Mouse (Mus musculus) neural tube, embryonic 13.5 days (tissue): Measurements from ENCODE around the gene Rpl23. TPM values are rescaled to one million over a fixed set of nuclear protein-coding genes. Genes with fewer than 3 reads are reported as not detected.
A peak's percentile ranks its signal among the peaks of the same experiment; 100 is the strongest.
"Not testable (repeated sequence)": the region's sequence is repeated elsewhere in the genome, so short reads cannot be mapped to it uniquely, and the experiment has no call there.

Source experiments
- ATAC-seq: fragments of 200-750 bp; cut with Nextera tagmentation; 2 replicates; pipeline ENCODE4 v1.8.0; 2017; ENCODE audit warnings: low read depth, mild to moderate bottlenecking, moderate TSS enrichment, moderate library complexity
- H3K27ac ChIP-seq: fragments of 300-500 bp; sonication (generic); replicated peaks from 2 replicates; pipeline ENCODE4 v1.5.1; 2015; ENCODE audit warnings: moderate library complexity, mild to moderate bottlenecking, inconsistent platforms
- H3K27me3 ChIP-seq: fragments of 300-500 bp; sonication (generic); 2 replicates; pipeline ENCODE4 v1.6.1; 2015; ENCODE audit warnings: mild to moderate bottlenecking, inconsistent platforms
- H3K36me3 ChIP-seq: fragments of 300-500 bp; sonication (generic); 2 replicates; pipeline ENCODE4 v1.6.1; 2015; ENCODE audit warnings: mild to moderate bottlenecking, inconsistent platforms
- H3K4me1 ChIP-seq: fragments of 300-500 bp; sonication (generic); replicated peaks from 2 replicates; pipeline ENCODE4 v1.6.1; 2015; ENCODE audit warnings: inconsistent platforms
- H3K4me2 ChIP-seq: fragments of 300-500 bp; sonication (generic); 2 replicates; pipeline ENCODE4 v1.6.1; 2015; ENCODE audit warnings: inconsistent platforms, mild to moderate bottlenecking, moderate library complexity
- H3K4me3 ChIP-seq: fragments of 300-500 bp; sonication (generic); 2 replicates; pipeline ENCODE4 v1.5.1; 2015; ENCODE audit warnings: mild to moderate bottlenecking, inconsistent platforms
- H3K9ac ChIP-seq: fragments of 300-500 bp; sonication (generic); 2 replicates; pipeline ENCODE4 v1.6.1; 2015; ENCODE audit warnings: moderate library complexity, mild to moderate bottlenecking, inconsistent platforms
- H3K9me3 ChIP-seq: fragments of 300-500 bp; sonication (generic); 2 replicates; pipeline ENCODE4 v1.6.1; 2016; ENCODE audit warnings: inconsistent platforms
- WGBS: fragments of 180-500 bp; shearing (Covaris S2); methylation state at CpG from one replicate; pipeline ENCODE4 v1.1.7; 2015; 5-methylcytosine and 5-hydroxymethylcytosine counted together
- polyA plus RNA-seq: library from polyadenylated mRNA; unstranded; fragments of >200 nt; fragmentation: Nextera tagmentation; extraction: Ambion mirVana; gene quantifications from 2 replicates; pipeline ENCODE4 v1.2.1, GENCODE M21; 2015

Rpl23 gene
- polyA plus RNA-seq, 1 experiment from 2014 or later = 415 TPM

DNA sequence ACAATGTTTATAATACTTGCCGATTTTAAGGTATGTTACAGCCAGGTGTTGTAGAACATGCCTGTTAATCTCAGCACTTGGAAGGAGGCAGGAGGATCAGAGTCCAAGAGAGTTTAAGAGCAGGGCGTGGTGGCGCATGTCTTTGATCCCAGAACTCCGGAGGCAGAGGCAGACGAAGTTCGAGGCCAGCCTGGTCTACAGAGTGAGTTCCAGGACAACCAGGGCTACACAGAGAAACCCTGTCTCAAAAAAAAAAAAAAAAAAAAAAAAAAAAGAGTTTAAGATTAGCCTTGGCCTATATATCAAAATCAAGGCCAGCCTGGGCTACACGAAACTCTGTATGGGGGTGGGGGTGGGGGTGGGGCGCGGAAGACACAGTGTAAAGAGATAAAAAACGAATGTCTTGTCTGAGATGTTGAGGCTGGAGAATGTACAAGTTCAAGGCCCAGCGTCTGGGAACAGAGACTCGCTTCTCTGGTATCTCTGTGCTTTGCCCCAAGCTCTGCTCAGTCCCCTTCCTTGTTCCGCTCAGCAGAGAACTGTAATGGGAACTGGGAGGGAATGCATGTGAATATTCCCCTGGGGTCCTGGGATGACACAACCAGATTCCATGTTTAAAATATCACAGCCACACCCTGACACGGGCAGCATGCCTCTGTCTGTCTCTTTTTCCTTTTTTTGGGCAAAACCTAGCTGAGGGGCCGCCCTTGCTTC, 15.3 kb upstream of the Rpl23 start:
- Histone ChIP-seq H3K27ac (no peak overlapping the region), H3K4me3 (0 out of 2 replicates have a peak overlapping the region, but pooled peaks have one; percentile 91)
- no peak for ATAC-seq

DNA sequence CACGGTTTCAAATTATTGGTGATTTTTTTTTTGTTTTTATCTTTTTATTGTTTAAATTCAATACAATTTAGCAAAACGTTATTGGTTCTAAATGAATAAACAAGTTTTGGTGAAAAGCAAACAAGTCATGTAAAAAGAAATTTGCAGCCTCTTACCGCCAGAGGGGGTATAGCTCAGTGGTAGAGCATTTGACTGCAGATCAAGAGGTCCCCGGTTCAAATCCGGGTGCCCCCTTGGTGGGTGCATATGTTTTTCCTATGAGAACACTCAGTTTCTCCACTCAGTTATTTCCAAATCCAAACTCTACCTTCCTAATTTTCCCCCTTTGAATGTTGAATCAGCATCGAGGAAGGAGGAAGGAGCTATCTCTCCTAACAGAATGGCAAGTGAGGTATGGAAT, 14.7 kb upstream of the Rpl23 start:
- Histone ChIP-seq H3K27ac (no peak overlapping the region), H3K9me3 (no peaks in the 10 kb centered on the region), H3K4me1 (peaks cover 14% of the 10 kb centered on the region), H3K9ac (no peak overlapping the region), H3K27me3 (no peaks in the 10 kb centered on the region), H3K36me3 (no peaks in the 10 kb centered on the region), H3K4me2 (no peak overlapping the region), H3K4me3 (no peak overlapping the region)
- ATAC-seq = no peak
- 6% methylated on average over 6 of the region's 6 CpGs for WGBS

More for the DNA sequence above, 15.3 kb upstream of the Rpl23 start:
- Histone ChIP-seq H3K9me3 (no peaks in the 10 kb centered on the region), H3K9ac (no peak overlapping the region), H3K4me2 (peak overlapping the region; percentile 63; the same call in 1 of the 2 replicates), H3K36me3 (no peaks in the 10 kb centered on the region), H3K4me1 (peaks cover 20% of the 10 kb centered on the region), H3K27me3 (no peaks in the 10 kb centered on the region)
- 57% methylated on average over 15 of the region's 15 CpGs for WGBS

DNA sequence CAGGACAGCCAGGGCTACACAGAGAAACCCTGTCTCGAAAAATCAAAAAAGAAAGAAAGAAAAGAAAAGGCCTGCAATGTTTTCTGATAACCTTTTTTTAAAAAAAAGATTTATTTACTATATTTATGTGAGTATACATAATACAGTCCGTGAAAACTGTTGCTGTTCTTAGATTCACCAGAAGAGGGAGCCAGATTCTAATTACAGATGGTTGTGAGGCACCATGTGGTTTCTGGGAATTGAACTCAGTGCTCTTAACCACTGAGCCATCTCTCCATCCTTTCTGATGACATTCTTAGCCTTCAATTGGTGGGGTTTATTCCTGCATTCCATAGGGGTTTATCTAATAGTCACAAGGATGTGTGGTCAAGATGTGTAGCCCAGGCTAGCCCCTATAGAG, 10.9 kb upstream of the Rpl23 start:
- WGBS = 7% methylated on average over 2 of the region's 2 CpGs
- H3K4me3 ChIP-seq = no peak overlapping the region
- no peaks in the 10 kb centered on the region for H3K27me3 ChIP-seq
- ATAC-seq = no peak
- no peaks in the 10 kb centered on the region for H3K36me3 ChIP-seq
- H3K9me3 ChIP-seq = no peaks in the 10 kb centered on the region
- H3K9ac ChIP-seq = no peak overlapping the region
- H3K4me2 ChIP-seq = no peak overlapping the region
- H3K27ac ChIP-seq = no peak overlapping the region
- no peaks in the 10 kb centered on the region; the same call in 1 of the 2 replicates for H3K4me1 ChIP-seq

DNA sequence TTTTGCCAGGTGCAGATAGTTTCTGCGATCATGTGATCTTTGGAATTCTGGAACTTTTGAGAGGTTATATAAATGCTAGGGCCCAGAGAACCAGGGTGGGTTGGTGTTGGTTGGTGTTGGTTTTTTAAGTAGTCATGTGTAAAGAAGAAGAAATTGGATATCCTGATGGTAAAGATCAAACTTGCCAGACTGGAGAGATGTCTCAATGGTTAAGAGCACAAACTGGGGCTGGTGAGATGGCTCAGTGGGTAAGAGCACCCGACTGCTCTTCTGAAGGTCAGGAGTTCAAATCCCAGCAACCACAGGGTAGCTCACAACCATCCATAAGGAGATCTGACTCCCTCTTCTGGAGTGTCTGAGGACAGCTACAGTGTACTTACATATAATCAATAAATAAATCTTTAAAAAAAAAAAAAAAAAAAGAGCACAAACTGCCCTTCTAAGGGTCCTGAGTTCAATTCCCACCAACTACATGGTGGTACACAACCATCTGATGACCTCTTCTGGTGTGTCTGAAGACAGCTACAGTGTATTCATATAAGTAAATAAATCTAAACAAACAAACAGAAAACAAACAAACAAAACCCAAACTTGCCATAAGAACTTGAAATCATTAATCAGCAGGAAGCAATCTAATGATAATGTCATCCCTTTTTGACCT, 8.7 kb upstream of the Rpl23 start:
- not testable (repeated sequence) for H3K27ac ChIP-seq, H3K4me2 ChIP-seq, H3K4me1 ChIP-seq, H3K9ac ChIP-seq, H3K9me3 ChIP-seq, H3K27me3 ChIP-seq, ATAC-seq, H3K4me3 ChIP-seq, H3K36me3 ChIP-seq
- WGBS = 79% methylated on average over 2 of the region's 2 CpGs

DNA sequence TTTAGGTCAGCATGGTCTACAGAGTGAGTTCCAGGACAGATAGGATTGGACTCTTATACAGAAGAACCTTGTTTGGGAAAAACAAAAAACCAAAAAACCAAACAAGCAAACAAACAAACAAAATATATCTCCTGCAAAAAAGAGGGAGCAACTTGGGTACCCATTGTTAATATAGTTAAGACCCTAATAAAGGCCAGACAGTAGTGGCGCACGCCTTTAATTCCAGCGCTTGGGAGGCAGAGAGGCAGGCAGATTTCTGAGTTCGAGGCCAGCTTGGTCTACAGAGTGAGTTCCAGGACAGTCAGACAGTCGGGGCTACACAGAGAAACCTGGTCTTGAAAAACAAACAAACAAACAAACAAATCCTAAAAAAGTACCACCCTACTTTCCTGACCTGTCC, 7.5 kb upstream of the Rpl23 start:
- no peak overlapping the region for H3K27ac ChIP-seq
- H3K9me3 ChIP-seq = no peaks in the 10 kb centered on the region
- no peak overlapping the region for H3K4me2 ChIP-seq
- H3K36me3 ChIP-seq = no peaks in the 10 kb centered on the region
- no peak for ATAC-seq
- WGBS = 88% methylated on average over 5 of the region's 5 CpGs
- H3K9ac ChIP-seq = no peak overlapping the region
- H3K4me3 ChIP-seq = no peak overlapping the region
- no peaks in the 10 kb centered on the region for H3K4me1 ChIP-seq
- no peaks in the 10 kb centered on the region for H3K27me3 ChIP-seq

DNA sequence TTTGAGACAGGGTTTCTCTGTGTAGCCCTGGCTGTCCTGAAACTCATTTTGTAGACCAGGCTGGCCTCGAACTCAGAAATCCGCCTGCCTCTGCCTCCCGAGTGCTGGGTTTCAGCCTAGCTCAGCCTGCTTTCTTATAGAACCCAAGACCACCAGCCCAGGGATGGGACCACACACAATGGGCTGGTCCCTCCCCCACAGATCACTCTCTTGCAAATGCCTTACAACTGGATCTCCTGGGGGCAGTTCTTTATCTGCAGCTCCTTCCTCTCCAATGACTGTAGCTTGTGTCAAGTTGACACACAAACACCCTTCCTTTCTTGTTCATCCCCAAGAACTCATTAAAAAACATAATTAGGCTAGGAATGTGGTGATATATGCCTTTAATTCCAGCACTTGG, 5.7 kb upstream of the Rpl23 start:
- no peak overlapping the region for H3K4me3 ChIP-seq
- H3K4me2 ChIP-seq = no peak overlapping the region
- no peaks in the 10 kb centered on the region for H3K9me3 ChIP-seq
- no peaks in the 10 kb centered on the region for H3K27me3 ChIP-seq
- WGBS = 88% methylated on average over 3 of the region's 3 CpGs
- ATAC-seq = no peak
- no peak overlapping the region for H3K9ac ChIP-seq
- peaks cover 5% of the 10 kb centered on the region; the same call in 1 of the 2 replicates for H3K4me1 ChIP-seq
- H3K36me3 ChIP-seq = no peaks in the 10 kb centered on the region
- no peak overlapping the region for H3K27ac ChIP-seq

DNA sequence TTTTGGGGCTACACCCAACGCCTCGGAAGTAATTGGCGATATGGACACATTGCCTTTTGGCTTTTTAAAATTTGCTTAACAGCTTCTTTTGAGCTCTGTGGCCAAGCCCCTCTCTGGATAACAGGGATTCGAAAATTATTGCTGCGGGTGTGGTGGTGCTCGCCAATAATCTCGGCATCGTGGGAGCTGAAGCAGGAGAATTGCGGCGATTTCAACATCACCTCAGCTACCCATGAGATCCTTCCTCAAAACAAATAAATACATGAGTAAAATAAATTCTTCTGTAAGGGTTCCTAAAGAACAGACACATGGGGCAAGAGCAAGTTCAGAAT, 293 bp upstream of the Rpl23 start:
- peak overlapping the region; percentile 86 for H3K4me2 ChIP-seq
- peaks cover 35% of the 10 kb centered on the region for H3K36me3 ChIP-seq
- peak overlapping the region; percentile 79 for H3K9ac ChIP-seq
- under 1% methylated on average over 10 of the region's 10 CpGs for WGBS
- H3K4me1 ChIP-seq = peaks cover 32% of the 10 kb centered on the region
- H3K27ac ChIP-seq = peak overlapping the region; percentile 92
- H3K9me3 ChIP-seq = no peaks in the 10 kb centered on the region
- H3K27me3 ChIP-seq = no peaks in the 10 kb centered on the region
- ATAC-seq = no peak; the same call in 1 of the 2 replicates
- H3K4me3 ChIP-seq = peak overlapping the region; percentile 98

DNA sequence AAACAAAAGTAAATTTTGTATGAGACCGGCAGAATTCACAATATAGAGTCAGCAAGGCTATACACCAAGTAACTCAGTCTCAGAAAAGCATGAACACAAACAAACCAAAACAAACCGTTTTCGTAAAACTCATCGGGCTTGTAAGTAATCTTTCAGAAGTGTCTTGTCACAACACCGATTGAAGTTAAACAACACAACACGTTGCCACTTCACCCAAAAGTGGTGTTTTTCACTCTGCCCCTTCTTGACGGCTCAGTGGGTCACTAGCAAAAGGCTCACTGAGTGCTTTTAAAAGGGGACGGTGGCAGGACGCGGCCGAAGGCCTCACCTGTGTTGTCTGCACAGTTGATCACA, 782 bp downstream of the Rpl23 start:
- no peak for ATAC-seq

DNA sequence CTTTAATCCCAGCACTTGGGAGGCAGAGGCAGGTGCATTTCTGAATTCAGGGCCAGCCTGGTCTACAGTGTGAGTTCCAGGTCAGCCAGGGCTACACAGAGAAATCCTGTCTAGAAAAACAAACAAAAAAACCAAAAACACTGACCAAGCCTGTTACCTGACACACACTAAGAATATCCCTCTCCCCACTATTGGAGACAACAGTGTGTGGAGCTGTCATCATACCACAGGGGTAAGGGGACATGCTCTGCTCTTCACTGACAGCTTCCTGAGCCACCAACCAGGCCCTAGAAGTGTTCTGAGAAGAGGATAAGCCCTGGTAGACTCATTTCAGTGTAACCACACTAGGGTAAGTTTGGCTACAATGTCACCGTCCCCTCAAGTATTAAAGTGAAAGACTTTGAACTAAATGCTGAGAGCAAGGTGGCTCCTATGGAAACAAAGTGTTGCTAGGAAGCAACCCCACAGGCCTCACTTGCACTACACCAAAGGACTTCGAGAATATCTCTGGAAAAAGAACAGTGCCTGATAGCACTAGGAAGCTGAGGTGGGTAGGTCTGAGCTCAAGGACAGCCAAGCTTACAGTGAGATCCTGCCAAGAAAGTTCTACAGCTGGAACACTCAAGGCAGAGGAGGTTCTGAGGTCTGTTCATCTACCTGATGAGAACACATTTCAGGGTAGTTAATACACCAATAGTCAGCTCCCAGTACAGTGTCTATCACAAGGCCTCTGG, 2.1 kb downstream of the Rpl23 start:
- Histone ChIP-seq H3K9ac (peak overlapping the region; percentile 99), H3K27ac (no peak overlapping the region), H3K36me3 (peaks cover 59% of the 10 kb centered on the region), H3K4me1 (peaks cover 32% of the 10 kb centered on the region), H3K9me3 (no peaks in the 10 kb centered on the region), H3K4me2 (peak overlapping the region; percentile 86), H3K27me3 (no peaks in the 10 kb centered on the region), H3K4me3 (peak overlapping the region; percentile 98)
- WGBS = 74% methylated on average over 2 of the region's 2 CpGs
- ATAC-seq = no peak

More for the DNA sequence above, 782 bp downstream of the Rpl23 start:
- no peaks in the 10 kb centered on the region for H3K9me3 ChIP-seq
- no peaks in the 10 kb centered on the region for H3K27me3 ChIP-seq
- H3K36me3 ChIP-seq = peaks cover 46% of the 10 kb centered on the region
- peak overlapping the region; percentile 86 for H3K4me2 ChIP-seq
- H3K4me1 ChIP-seq = peaks cover 32% of the 10 kb centered on the region
- whole genome bisulfite sequencing = 2% methylated on average over 11 of the region's 11 CpGs
- H3K9ac ChIP-seq = peak overlapping the region; percentile 99
- peak overlapping the region; percentile 92 for H3K27ac ChIP-seq
- H3K4me3 ChIP-seq = peak overlapping the region; percentile 98

DNA sequence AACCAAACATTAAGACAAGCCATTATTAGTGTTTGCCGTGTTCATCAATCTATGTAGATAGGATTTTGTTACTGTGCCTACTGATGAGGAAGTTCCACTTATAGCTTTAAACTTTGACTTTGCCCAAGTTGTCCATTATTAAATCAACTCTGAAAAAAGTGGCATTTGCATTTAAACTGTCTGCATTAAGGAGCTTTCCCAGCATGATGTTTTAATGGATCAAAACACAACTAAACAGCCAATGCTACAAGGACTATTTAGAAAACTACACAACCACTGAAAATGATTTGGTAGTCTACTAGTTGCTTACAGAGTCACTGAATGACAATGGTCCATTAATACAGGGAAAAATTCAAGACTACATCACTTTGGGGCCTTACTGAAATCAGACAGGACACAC, 3.3 kb downstream of the Rpl23 start:
- peaks cover 32% of the 10 kb centered on the region for H3K4me1 ChIP-seq
- no peak overlapping the region for H3K4me3 ChIP-seq
- no peak for ATAC-seq
- no peak overlapping the region for H3K27ac ChIP-seq
- no peak overlapping the region for H3K9ac ChIP-seq
- no peaks in the 10 kb centered on the region for H3K27me3 ChIP-seq
- H3K9me3 ChIP-seq = no peaks in the 10 kb centered on the region
- H3K36me3 ChIP-seq = peaks cover 61% of the 10 kb centered on the region
- WGBS = 93% methylated on average over 1 of the region's 1 CpGs
- no peak overlapping the region for H3K4me2 ChIP-seq

DNA sequence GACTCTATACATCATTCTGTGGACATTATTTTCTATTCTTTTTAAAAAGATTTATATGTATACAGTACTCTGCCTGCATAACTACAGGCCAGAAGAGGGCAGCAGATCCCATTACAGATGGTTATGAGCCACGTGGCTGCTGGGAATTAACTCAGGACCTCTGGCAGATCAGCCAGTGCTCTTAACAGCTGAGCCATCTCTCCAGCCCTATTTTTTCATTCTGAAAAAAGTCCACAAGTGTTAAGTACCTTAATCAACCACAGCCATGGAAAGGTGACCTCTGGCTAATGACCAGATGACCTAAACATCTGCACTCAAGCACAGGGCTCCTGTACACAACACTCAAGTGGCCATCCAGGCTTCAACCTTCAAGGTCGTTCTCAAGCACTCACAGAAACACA, 5.1 kb downstream of the Rpl23 start:
- Histone ChIP-seq H3K27ac (no peak overlapping the region), H3K36me3 (peaks cover 61% of the 10 kb centered on the region), H3K4me3 (no peak overlapping the region), H3K4me1 (peaks cover 24% of the 10 kb centered on the region), H3K9me3 (no peaks in the 10 kb centered on the region), H3K9ac (no peak overlapping the region), H3K27me3 (no peaks in the 10 kb centered on the region), H3K4me2 (no peak overlapping the region)
- no peak for ATAC-seq
- 45% methylated on average over 2 of the region's 2 CpGs for WGBS

DNA sequence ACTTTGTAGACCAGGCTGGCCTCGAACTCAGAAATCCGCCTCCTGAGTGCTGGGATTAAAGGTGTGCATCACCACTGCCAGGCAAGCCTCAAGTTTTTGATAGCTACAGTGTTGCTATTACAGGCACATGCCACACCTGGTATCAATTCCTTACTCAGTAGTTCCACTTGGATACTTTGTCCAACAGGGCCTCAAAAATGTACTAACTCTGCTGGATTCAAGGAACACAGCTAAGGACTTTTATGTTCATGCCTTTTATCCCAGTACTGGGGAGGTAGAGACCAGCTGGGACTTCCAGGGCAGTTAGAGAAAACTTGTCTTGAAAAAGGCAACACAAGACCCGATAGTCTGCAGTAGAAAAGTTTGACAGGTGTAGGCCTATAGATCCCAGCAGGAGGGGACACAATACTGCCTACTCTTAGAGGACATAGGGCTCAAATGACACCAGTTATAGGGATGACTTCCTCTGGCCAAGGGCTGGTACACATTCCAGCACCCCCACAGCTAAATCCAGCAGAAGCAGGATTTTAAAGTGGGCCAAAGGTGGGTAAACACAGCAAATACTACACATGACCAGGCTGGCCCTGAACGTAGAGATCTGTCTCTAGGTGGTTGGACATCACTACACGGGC, 5.6 kb downstream of the Rpl23 start:
- H3K9ac ChIP-seq = no peak overlapping the region
- H3K9me3 ChIP-seq = no peaks in the 10 kb centered on the region
- no peak overlapping the region for H3K27ac ChIP-seq
- H3K4me3 ChIP-seq = no peak overlapping the region
- 55% methylated on average over 5 of the region's 5 CpGs for WGBS
- H3K36me3 ChIP-seq = peaks cover 61% of the 10 kb centered on the region
- H3K4me1 ChIP-seq = peaks cover 24% of the 10 kb centered on the region
- H3K27me3 ChIP-seq = no peaks in the 10 kb centered on the region
- H3K4me2 ChIP-seq = no peak overlapping the region
- no peak for ATAC-seq
